Mouse (Mus musculus) limb, embryonic 12.5 days (tissue): ENCODE results near the gene Cks2. TPM values are rescaled to one million over a fixed set of nuclear protein-coding genes. Genes with fewer than 3 reads are reported as not detected.

Experiments used
- ATAC-seq: fragments of 200-750 bp; cut with Nextera tagmentation; 2 replicates; pipeline ENCODE4 v1.8.0; 2017; ENCODE audit warnings: low read depth, moderate TSS enrichment; ENCODE audit not compliant: insufficient number of reproducible peaks, insufficient read depth, low FRiP score, low TSS enrichment
- H3K27ac ChIP-seq: fragments of 300-500 bp; sonication (generic); 2 replicates; pipeline ENCODE4 v1.5.1; 2016; ENCODE audit warnings: mild to moderate bottlenecking, moderate library complexity
- H3K27me3 ChIP-seq: fragments of 300-500 bp; sonication (generic); 2 replicates; pipeline ENCODE4 v1.6.1; 2016; ENCODE audit warnings: mild to moderate bottlenecking, moderate library complexity
- H3K36me3 ChIP-seq: fragments of 300-500 bp; sonication (generic); 2 replicates; pipeline ENCODE4 v1.6.1; 2016; ENCODE audit warnings: mild to moderate bottlenecking, moderate library complexity
- H3K4me1 ChIP-seq: fragments of 300-500 bp; sonication (generic); replicated peaks from 2 replicates; pipeline ENCODE4 v1.6.1; 2016
- H3K4me2 ChIP-seq: fragments of 300-500 bp; sonication (generic); 2 replicates; pipeline ENCODE4 v1.6.1; 2016; ENCODE audit warnings: mild to moderate bottlenecking, moderate library complexity
- H3K4me3 ChIP-seq: fragments of 300-500 bp; sonication (generic); replicated peaks from 2 replicates; pipeline ENCODE4 v1.5.1; 2016; ENCODE audit warnings: mild to moderate bottlenecking
- H3K9ac ChIP-seq: fragments of 300-500 bp; sonication (generic); replicated peaks from 2 replicates; pipeline ENCODE4 v1.6.1; 2016; ENCODE audit warnings: mild to moderate bottlenecking, moderate library complexity
- H3K9me3 ChIP-seq: fragments of 300-500 bp; sonication (generic); 2 replicates; pipeline ENCODE4 v1.6.1; 2016; ENCODE audit warnings: mild to moderate bottlenecking, moderate library complexity
- WGBS: fragments of 180-500 bp; shearing (Covaris S2); methylation state at CpG from one replicate; pipeline ENCODE4 v1.1.7; 2016; 5-methylcytosine and 5-hydroxymethylcytosine counted together
- polyA plus RNA-seq: library from polyadenylated mRNA; unstranded; fragments of >200 nt; fragmentation: Nextera tagmentation; extraction: Ambion mirVana; gene quantifications from 2 replicates; pipeline ENCODE4 v1.2.1, GENCODE M21; 2016

Cks2 gene
- polyA plus RNA-seq, result 351 and 364 TPM in 2 replicates

GRCm38 (mm10) chr13:51644829-51645789, at the start of gene Cks2:
Gene Cks2 (plus strand): TSS chr13:51645232.
- peak within 1 kb of the TSS; percentile 76 for H3K4me3 ChIP-seq
- no peaks in the 10 kb centered on the region for H3K27me3 ChIP-seq
- peak within 1 kb of the TSS; percentile 86 for H3K27ac ChIP-seq
- 0 out of 2 replicates have a peak, but pooled peaks cover 4% of the 10 kb centered on the region for H3K36me3 ChIP-seq
- peak within 1 kb of the TSS; percentile 92 for H3K9ac ChIP-seq
- peaks cover 22% of the 10 kb centered on the region for H3K4me1 ChIP-seq
- under 1% methylated on average over 83 of the region's 83 CpGs for WGBS
- H3K4me2 ChIP-seq, result peak within 1 kb of the TSS; percentile 63
- peak; percentile 96 for ATAC-seq
- no peaks in the 10 kb centered on the region for H3K9me3 ChIP-seq

DNA sequence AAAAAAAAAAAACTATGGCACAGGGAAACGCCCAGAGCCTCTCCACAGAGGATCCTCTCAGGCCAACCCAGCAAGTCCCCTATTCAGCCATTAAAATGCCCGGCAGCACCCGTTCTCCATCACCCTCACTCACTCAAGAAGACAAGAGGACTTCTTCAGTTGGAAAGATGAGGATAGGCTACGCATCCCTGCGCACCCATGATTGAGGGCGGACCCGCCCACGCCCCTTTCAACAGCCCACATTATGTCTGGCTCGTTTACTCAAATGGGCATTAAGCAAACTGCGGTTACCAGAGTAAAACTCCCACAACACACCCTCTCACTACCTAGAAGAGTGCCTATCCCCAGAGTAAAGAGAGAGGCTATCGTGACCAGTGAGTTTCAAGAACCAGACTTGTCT, 49.6 kb upstream of the Cks2 start:
- no peak for ATAC-seq
- Histone ChIP-seq H3K4me1 (peaks cover 8% of the 10 kb centered on the region; the same call in 1 of the 2 replicates), H3K4me3 (0 out of 2 replicates have a peak overlapping the region, but pooled peaks have one; percentile 46), H3K9ac (no peak overlapping the region), H3K36me3 (no peaks in the 10 kb centered on the region), H3K9me3 (no peaks in the 10 kb centered on the region), H3K4me2 (peak overlapping the region; percentile 91), H3K27me3 (peaks cover 29% of the 10 kb centered on the region), H3K27ac (no peak overlapping the region)
- WGBS, result 36% methylated on average over 11 of the region's 11 CpGs

GRCm38 (mm10) chr13:51598063-51598462, 47.0 kb upstream of the Cks2 start:
- H3K36me3 ChIP-seq, result no peaks in the 10 kb centered on the region
- H3K27ac ChIP-seq, result no peak overlapping the region
- no peak overlapping the region for H3K4me3 ChIP-seq
- H3K27me3 ChIP-seq, result peaks cover 29% of the 10 kb centered on the region
- no peak for ATAC-seq
- H3K9me3 ChIP-seq, result no peaks in the 10 kb centered on the region
- H3K9ac ChIP-seq, result no peak overlapping the region
- no peak overlapping the region for H3K4me2 ChIP-seq
- 35% methylated on average over 2 of the region's 2 CpGs for WGBS
- H3K4me1 ChIP-seq, result peaks cover 11% of the 10 kb centered on the region

DNA sequence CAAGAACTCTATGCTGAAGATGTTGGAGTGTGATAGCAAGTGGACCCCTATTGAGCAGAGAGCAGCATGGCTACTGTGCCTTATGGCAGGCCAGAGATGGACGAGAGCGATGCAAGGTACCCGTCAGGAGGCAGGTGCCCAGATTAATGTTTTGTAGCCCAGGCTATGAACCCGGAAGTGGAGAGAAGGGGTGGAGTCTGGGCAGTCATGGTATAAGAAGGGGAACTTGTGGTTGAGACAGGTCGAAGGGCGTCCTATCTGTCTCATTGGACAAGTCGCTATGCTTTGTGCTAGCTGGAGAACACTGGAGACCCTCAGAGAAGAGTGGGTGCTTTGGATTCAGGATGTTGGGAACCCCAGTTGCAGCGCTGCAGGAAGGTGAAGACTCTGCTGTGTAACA, 44.9 kb upstream of the Cks2 start:
- Histone ChIP-seq H3K9ac (no peak overlapping the region), H3K9me3 (no peaks in the 10 kb centered on the region), H3K36me3 (no peaks in the 10 kb centered on the region), H3K27me3 (peaks cover 11% of the 10 kb centered on the region), H3K4me3 (no peak overlapping the region), H3K4me2 (no peak overlapping the region), H3K27ac (no peak overlapping the region), H3K4me1 (peaks cover 14% of the 10 kb centered on the region)
- 91% methylated on average over 8 of the region's 8 CpGs for WGBS
- no peak for ATAC-seq

DNA sequence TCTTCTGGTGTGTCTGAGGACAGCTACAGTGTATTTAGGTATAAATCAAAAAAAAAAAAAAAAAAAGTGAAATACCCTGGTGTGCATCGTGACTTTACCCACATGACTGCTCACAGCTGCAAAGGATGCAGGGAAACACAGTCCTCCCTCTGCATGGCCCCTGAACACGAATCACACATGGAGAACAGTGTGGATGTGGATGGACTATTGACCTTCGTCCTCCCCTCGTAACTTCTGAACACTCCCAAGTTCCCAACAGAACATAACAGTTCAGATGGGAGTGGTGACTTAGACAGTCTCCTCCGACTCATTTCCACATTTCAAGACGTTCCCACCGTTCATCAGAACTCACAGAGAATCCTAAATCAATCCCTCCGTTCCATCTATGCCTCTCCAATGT, 42.3 kb upstream of the Cks2 start:
- 78% methylated on average over 8 of the region's 8 CpGs for WGBS
- H3K4me2 ChIP-seq, result no peak overlapping the region
- H3K9ac ChIP-seq, result no peak overlapping the region

GRCm38 (mm10) chr13:51603221-51603893, 41.7 kb upstream of the Cks2 start:
- no peak overlapping the region for H3K9ac ChIP-seq
- peak overlapping the region; percentile 45 for H3K4me2 ChIP-seq
- H3K4me3 ChIP-seq, result no peak overlapping the region; the same call in 1 of the 2 replicates
- no peaks in the 10 kb centered on the region for H3K9me3 ChIP-seq
- ATAC-seq, result peak; percentile 49; the same call in 1 of the 2 replicates
- peaks cover 14% of the 10 kb centered on the region for H3K4me1 ChIP-seq
- no peak overlapping the region for H3K27ac ChIP-seq
- H3K27me3 ChIP-seq, result no peaks in the 10 kb centered on the region
- WGBS, result 38% methylated on average over 16 of the region's 16 CpGs
- no peaks in the 10 kb centered on the region for H3K36me3 ChIP-seq

More for the DNA sequence above, 42.3 kb upstream of the Cks2 start:
- no peak for ATAC-seq
- Histone ChIP-seq H3K27me3 (no peaks in the 10 kb centered on the region), H3K4me3 (no peak overlapping the region), H3K4me1 (peaks cover 14% of the 10 kb centered on the region), H3K36me3 (no peaks in the 10 kb centered on the region), H3K27ac (no peak overlapping the region), H3K9me3 (no peaks in the 10 kb centered on the region)

DNA sequence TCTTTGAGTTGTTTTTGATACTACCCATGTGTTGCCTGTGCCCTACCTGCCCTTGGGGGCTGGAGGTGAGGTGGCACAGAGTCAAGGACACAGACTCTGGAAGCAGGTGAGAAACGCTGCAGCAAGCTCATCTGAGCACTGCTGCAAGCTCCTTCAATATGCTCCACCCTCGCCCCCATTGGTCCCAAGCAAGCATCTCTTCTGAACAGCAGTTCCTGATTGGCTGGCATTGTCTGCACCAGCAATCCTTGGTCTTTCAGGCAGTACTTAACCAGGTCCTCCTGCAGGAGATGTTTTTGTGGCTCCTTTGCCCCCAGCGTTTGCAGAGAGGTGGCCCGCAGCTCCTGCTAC, 41.2 kb upstream of the Cks2 start:
- peak overlapping the region; percentile 45 for H3K4me2 ChIP-seq

GRCm38 (mm10) chr13:51609231-51609630, 35.8 kb upstream of the Cks2 start:
- 0 out of 2 replicates have a peak, but pooled peaks cover 3% of the 10 kb centered on the region for H3K9me3 ChIP-seq
- H3K4me1 ChIP-seq, result peaks cover 11% of the 10 kb centered on the region; the same call in 1 of the 2 replicates
- H3K27ac ChIP-seq, result no peak overlapping the region
- H3K9ac ChIP-seq, result no peak overlapping the region
- ATAC-seq, result no peak
- no peaks in the 10 kb centered on the region for H3K27me3 ChIP-seq
- no peak overlapping the region for H3K4me2 ChIP-seq
- 97% methylated on average over 7 of the region's 7 CpGs for WGBS
- no peaks in the 10 kb centered on the region for H3K36me3 ChIP-seq
- H3K4me3 ChIP-seq, result no peak overlapping the region

More for the DNA sequence above, 41.2 kb upstream of the Cks2 start:
- Histone ChIP-seq H3K9me3 (no peaks in the 10 kb centered on the region), H3K9ac (no peak overlapping the region), H3K4me1 (peaks cover 14% of the 10 kb centered on the region), H3K36me3 (no peaks in the 10 kb centered on the region), H3K27ac (no peak overlapping the region), H3K27me3 (no peaks in the 10 kb centered on the region), H3K4me3 (no peak overlapping the region)
- ATAC-seq, result peak; percentile 18; the same call in 1 of the 2 replicates
- WGBS, result 47% methylated on average over 4 of the region's 4 CpGs

DNA sequence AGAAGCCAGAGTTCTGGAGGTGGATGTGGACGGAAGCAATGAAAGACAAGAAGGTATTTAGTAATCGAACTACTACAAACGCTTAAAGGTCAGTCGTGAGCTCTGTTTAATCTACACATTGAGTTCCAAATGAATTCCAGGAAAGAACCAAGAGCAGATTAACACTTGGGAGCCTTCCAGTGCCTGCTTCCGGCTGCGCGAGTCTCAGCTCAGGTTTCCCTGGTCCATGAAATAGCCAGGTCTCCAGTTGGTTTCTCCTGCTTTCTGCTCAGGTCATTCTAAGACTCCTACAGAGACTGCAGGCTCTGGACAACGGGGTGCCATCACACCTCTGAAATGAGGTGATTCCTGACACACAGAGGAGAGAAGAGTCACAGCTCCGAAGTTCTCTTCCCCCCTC, 34.0 kb upstream of the Cks2 start:
- Histone ChIP-seq H3K36me3 (no peaks in the 10 kb centered on the region), H3K9me3 (0 out of 2 replicates have a peak, but pooled peaks cover 3% of the 10 kb centered on the region), H3K4me1 (peaks cover 18% of the 10 kb centered on the region), H3K4me3 (no peak overlapping the region), H3K4me2 (peak overlapping the region; percentile 45), H3K27me3 (no peaks in the 10 kb centered on the region), H3K27ac (0 out of 2 replicates have a peak overlapping the region, but pooled peaks have one; percentile 42), H3K9ac (no peak overlapping the region)
- no peak for ATAC-seq
- 14% methylated on average over 9 of the region's 9 CpGs for WGBS

GRCm38 (mm10) chr13:51611500-51611899, 33.5 kb upstream of the Cks2 start:
- Histone ChIP-seq H3K27ac (0 out of 2 replicates have a peak overlapping the region, but pooled peaks have one; percentile 42), H3K27me3 (no peaks in the 10 kb centered on the region), H3K9me3 (0 out of 2 replicates have a peak, but pooled peaks cover 3% of the 10 kb centered on the region), H3K36me3 (no peaks in the 10 kb centered on the region), H3K4me2 (peak overlapping the region; percentile 45), H3K9ac (no peak overlapping the region), H3K4me3 (no peak overlapping the region), H3K4me1 (peaks cover 22% of the 10 kb centered on the region)
- ATAC-seq, result no peak
- 37% methylated on average over 5 of the region's 5 CpGs for WGBS

GRCm38 (mm10) chr13:51615815-51616214, 29.2 kb upstream of the Cks2 start:
- 57% methylated on average over 10 of the region's 10 CpGs for WGBS
- H3K27me3 ChIP-seq, result no peaks in the 10 kb centered on the region

More at GRCm38 (mm10) chr13:51615815-51616214, 29.2 kb upstream of the Cks2 start:
- no peak overlapping the region for H3K9ac ChIP-seq
- H3K4me2 ChIP-seq, result no peak overlapping the region
- H3K4me3 ChIP-seq, result no peak overlapping the region
- H3K27ac ChIP-seq, result no peak overlapping the region
- peaks cover 23% of the 10 kb centered on the region for H3K4me1 ChIP-seq
- no peaks in the 10 kb centered on the region for H3K36me3 ChIP-seq
- H3K9me3 ChIP-seq, result no peaks in the 10 kb centered on the region
- no peak for ATAC-seq
